Mouse (Mus musculus): Measurements from ENCODE around the gene Cdh13. TPM values are rescaled to one million over a fixed set of nuclear protein-coding genes. Genes with fewer than 3 reads are reported as not detected.

Cdh13 gene
- polyA plus RNA-seq, 1 experiment, result 44.3 TPM

GRCm38 (mm10) chr8:118611551-118611950 is 328.0 kb downstream of the Cdh13 start:
- Histone ChIP-seq H3K4me3 (replicated peaks; ENCODE audit: extremely low read depth, low read depth, low read length) (no peak overlapping the region), H3K4me1 (ENCODE audit: control insufficient read depth, insufficient read depth, low read length) (no peaks in the 10 kb centered on the region)
- TF ChIP-seq CTCF (IDR thresholded peaks at IDR 0.05; ENCODE audit: insufficient read depth, low read length), result no peak
- TF ChIP-seq POLR2A (IDR thresholded peaks at IDR 0.05; ENCODE audit: borderline replicate concordance, extremely low read depth, low read depth, low read length), result no peak
- WGBS, result 87% methylated on average over 10 of the region's 10 CpGs
- DNase-seq, result no peak

DNA sequence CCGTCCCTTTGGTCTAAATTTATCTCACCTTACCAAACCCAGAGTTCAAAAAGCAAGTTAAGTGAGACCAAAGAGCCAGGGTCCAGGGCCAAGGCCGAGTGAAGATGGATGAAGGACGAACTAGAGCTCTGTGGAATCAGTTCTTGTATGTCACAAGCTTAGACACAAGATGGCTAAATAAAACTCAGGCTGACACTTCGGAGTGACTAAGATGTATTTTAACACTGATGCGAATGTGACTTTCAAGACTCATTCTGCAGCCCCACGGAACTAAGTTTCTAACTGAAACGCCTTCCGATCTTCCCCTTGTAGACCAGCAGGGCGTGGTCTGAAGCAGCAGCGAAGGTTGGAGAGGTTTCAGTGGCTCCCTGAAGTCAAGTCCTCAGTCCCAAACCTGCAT is 334.7 kb downstream of the Cdh13 start:
- TF ChIP-seq POLR2A (IDR thresholded peaks at IDR 0.05; ENCODE audit: borderline replicate concordance, extremely low read depth, low read depth, low read length) (no peak), CTCF (IDR thresholded peaks at IDR 0.05; ENCODE audit: insufficient read depth, low read length) (no peak)
- no peak for DNase-seq
- Histone ChIP-seq H3K4me3 (replicated peaks; ENCODE audit: extremely low read depth, low read depth, low read length) (no peak overlapping the region), H3K4me1 (ENCODE audit: control insufficient read depth, insufficient read depth, low read length) (no peaks in the 10 kb centered on the region)
- WGBS, result 91% methylated on average over 10 of the region's 10 CpGs

DNA sequence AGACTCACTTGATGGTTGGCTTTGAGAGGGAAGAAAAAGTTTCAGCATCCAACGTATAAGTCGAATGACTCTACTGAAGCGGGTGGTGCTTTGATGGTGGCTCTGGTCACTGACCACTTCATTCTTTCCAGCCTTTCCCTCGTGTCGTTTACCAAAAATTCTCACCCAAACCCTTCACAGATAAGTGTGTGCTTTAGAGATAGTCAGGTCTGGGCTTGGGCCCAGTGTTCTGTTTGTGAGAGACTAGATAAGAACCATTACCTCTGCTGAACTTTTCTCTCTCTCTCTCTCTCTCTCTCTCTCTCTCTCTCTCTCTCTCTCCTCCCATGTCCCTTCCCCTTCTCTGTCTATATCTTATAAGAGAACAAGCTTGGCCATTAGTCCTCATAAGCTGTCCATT is 342.9 kb downstream of the Cdh13 start:
- H3K4me3 ChIP-seq (replicated peaks; ENCODE audit: extremely low read depth, low read depth, low read length), result no peak overlapping the region
- TF ChIP-seq CTCF (IDR thresholded peaks at IDR 0.05; ENCODE audit: insufficient read depth, low read length) (no peak), POLR2A (IDR thresholded peaks at IDR 0.05; ENCODE audit: borderline replicate concordance, extremely low read depth, low read depth, low read length) (no peak)
- 58% methylated on average over 5 of the region's 5 CpGs for WGBS
- H3K4me1 ChIP-seq (ENCODE audit: control insufficient read depth, insufficient read depth, low read length), result no peaks in the 10 kb centered on the region
- no peak for DNase-seq

DNA sequence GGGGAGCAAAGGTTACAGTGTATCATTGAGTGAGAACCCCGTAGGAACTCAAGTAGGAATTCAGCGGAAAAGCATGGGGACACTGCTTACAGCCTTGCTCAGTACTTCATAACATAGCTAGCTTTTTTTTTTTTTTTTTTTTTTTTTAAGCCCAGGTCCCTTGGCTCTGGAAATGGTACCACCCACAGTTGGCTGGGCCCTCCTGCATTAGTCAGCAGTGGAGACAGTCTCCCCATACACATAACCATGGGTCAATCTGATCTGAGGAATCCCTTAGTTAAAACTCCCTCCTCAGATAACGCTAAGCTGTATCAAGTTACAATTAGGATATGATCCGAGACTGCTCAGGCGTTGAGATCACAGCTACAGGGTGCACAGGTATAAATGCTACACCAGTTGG is 344.2 kb downstream of the Cdh13 start:
- 67% methylated on average over 5 of the region's 5 CpGs for WGBS
- no peak overlapping the region for H3K4me3 ChIP-seq (replicated peaks; ENCODE audit: extremely low read depth, low read depth, low read length)
- no peaks in the 10 kb centered on the region for H3K4me1 ChIP-seq (ENCODE audit: control insufficient read depth, insufficient read depth, low read length)
- no peak for DNase-seq
- TF ChIP-seq POLR2A (IDR thresholded peaks at IDR 0.05; ENCODE audit: borderline replicate concordance, extremely low read depth, low read depth, low read length) (no peak), CTCF (IDR thresholded peaks at IDR 0.05; ENCODE audit: insufficient read depth, low read length) (no peak)

- Histone ChIP-seq H3K4me3 (replicated peaks; ENCODE audit: extremely low read depth, low read depth, low read length) (no peak overlapping the region), H3K4me1 (ENCODE audit: control insufficient read depth, insufficient read depth, low read length) (no peaks in the 10 kb centered on the region)
- TF ChIP-seq POLR2A (IDR thresholded peaks at IDR 0.05; ENCODE audit: borderline replicate concordance, extremely low read depth, low read depth, low read length), result no peak
- TF ChIP-seq CTCF (IDR thresholded peaks at IDR 0.05; ENCODE audit: insufficient read depth, low read length), result no peak
- DNase-seq, result no peak
- WGBS, result 63% methylated on average over 8 of the region's 8 CpGs
Measured at GRCm38 (mm10) chr8:118628702-118629101, 345.2 kb downstream of the Cdh13 start.

DNA sequence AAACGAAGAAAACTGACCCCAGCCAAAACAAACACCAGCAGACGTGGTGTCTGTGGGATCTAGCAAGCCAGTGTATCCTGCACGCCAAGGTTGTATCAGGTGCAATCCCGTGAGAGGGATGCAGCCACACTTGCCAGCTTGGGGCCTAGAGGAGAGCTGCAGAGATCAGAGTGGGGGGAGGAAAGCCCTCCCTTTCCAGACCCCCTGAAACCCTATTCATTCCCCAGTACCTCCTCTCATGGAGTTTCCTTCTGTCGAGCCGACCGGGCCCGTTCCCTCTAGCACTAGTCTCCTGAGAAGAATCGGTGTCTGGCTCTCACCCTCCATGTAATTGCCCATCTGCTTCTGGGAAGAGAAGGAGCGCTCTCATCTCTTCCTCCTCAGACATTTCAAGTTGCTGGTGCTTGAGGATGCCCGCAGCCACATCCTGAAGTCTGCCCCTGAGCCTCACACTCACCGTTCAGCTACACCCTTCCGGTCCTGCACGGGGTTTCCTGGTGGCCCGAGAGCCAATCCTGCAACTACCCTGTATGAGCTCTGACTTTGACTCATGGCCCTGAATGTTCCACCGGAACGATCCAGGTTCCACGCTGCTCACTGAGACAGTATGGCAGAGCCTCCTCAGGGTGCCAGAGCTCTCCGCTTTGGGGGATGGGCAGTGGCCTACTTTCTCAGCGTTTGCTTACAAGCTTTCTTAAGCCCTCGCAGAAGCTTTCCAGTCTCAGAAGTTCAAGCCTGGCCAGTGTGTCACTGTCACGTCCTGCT is 351.9 kb downstream of the Cdh13 start:
- Histone ChIP-seq H3K4me3 (replicated peaks; ENCODE audit: extremely low read depth, low read depth, low read length) (no peak overlapping the region), H3K4me1 (ENCODE audit: control insufficient read depth, insufficient read depth, low read length) (no peaks in the 10 kb centered on the region)
- no peak for DNase-seq
- TF ChIP-seq POLR2A (IDR thresholded peaks at IDR 0.05; ENCODE audit: borderline replicate concordance, extremely low read depth, low read depth, low read length), result no peak
- no peak for TF ChIP-seq CTCF (IDR thresholded peaks at IDR 0.05; ENCODE audit: insufficient read depth, low read length)
- WGBS, result 68% methylated on average over 22 of the region's 22 CpGs

GRCm38 (mm10) chr8:118639606-118640005 is 356.1 kb downstream of the Cdh13 start:
- H3K4me3 ChIP-seq (replicated peaks; ENCODE audit: extremely low read depth, low read depth, low read length), result no peak overlapping the region
- TF ChIP-seq CTCF (IDR thresholded peaks at IDR 0.05; ENCODE audit: insufficient read depth, low read length), result no peak
- no peak for TF ChIP-seq POLR2A (IDR thresholded peaks at IDR 0.05; ENCODE audit: borderline replicate concordance, extremely low read depth, low read depth, low read length)
- no peaks in the 10 kb centered on the region for H3K4me1 ChIP-seq (ENCODE audit: control insufficient read depth, insufficient read depth, low read length)
- 57% methylated on average over 8 of the region's 8 CpGs for WGBS
- DNase-seq, result no peak

DNA sequence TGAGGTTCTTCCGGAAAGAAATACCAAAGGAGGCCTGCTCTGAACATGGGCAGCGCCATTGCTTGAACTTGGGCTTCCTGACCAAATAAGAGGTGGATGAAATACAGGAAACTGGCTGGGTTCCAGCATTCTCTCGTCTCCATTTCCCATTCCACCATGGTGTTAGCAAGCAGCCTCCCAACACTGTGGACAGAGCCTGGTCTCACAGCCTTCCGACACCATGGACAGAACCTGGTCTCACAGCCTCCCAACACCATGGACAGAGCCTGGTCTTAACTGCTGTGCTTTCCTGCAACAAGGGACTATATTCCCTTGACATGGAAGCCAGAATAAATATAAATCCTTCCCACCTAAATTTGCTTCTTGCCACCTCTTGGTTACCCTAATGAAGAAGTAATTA is 358.3 kb downstream of the Cdh13 start:
- Histone ChIP-seq H3K4me1 (ENCODE audit: control insufficient read depth, insufficient read depth, low read length) (no peaks in the 10 kb centered on the region), H3K4me3 (replicated peaks; ENCODE audit: extremely low read depth, low read depth, low read length) (no peak overlapping the region)
- DNase-seq, result no peak
- WGBS, result 70% methylated on average over 4 of the region's 4 CpGs
- TF ChIP-seq CTCF (IDR thresholded peaks at IDR 0.05; ENCODE audit: insufficient read depth, low read length) (no peak), POLR2A (IDR thresholded peaks at IDR 0.05; ENCODE audit: borderline replicate concordance, extremely low read depth, low read depth, low read length) (no peak)

- DNase-seq, result no peak
- H3K4me3 ChIP-seq (replicated peaks; ENCODE audit: extremely low read depth, low read depth, low read length), result no peak overlapping the region
- TF ChIP-seq CTCF (IDR thresholded peaks at IDR 0.05; ENCODE audit: insufficient read depth, low read length), result no peak
- TF ChIP-seq POLR2A (IDR thresholded peaks at IDR 0.05; ENCODE audit: borderline replicate concordance, extremely low read depth, low read depth, low read length), result no peak
- WGBS, result 75% methylated on average over 6 of the region's 6 CpGs
- H3K4me1 ChIP-seq (ENCODE audit: control insufficient read depth, insufficient read depth, low read length), result no peaks in the 10 kb centered on the region
Measured at GRCm38 (mm10) chr8:118648801-118649537, 365.4 kb downstream of the Cdh13 start.

- DNase-seq, result no peak
- Histone ChIP-seq H3K4me1 (ENCODE audit: control insufficient read depth, insufficient read depth, low read length) (no peaks in the 10 kb centered on the region), H3K4me3 (replicated peaks; ENCODE audit: extremely low read depth, low read depth, low read length) (no peak overlapping the region)
- TF ChIP-seq CTCF (IDR thresholded peaks at IDR 0.05; ENCODE audit: insufficient read depth, low read length) (no peak), POLR2A (IDR thresholded peaks at IDR 0.05; ENCODE audit: borderline replicate concordance, extremely low read depth, low read depth, low read length) (no peak)
- WGBS, result 73% methylated on average over 4 of the region's 4 CpGs
Measured at GRCm38 (mm10) chr8:118649981-118650380, 366.4 kb downstream of the Cdh13 start.
